Mouse (Mus musculus): ENCODE data around the gene Rnf144a.
A peak's percentile ranks its signal among the peaks of the same experiment; 100 is the strongest.
"Not testable (repeated sequence)": the region's sequence is repeated elsewhere in the genome, so short reads cannot be mapped to it uniquely, and the experiment has no call there.

Rnf144a gene

DNA sequence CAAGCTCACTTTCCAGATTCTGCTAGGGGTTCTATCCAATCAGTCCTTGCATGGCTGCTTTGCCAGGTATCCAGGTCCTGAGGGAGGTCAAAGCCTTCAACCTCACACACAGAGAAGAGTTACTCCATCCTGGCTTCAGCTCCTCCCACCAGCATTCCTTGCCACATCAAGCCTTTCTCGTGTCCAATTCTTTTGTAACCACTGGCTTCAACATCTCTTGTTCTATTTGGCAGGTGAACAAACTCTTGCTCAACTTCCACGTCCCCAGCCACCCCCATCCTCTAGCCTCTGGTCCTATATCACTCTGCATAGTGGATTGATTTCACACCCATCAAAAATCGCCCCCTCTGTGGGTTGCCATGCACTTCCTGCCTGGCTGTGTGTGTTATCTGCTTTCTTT, 98.8 kb downstream of the Rnf144a start:
- no peak for DNase-seq (ENCODE audit: low spot score in 2 of 2)

DNA sequence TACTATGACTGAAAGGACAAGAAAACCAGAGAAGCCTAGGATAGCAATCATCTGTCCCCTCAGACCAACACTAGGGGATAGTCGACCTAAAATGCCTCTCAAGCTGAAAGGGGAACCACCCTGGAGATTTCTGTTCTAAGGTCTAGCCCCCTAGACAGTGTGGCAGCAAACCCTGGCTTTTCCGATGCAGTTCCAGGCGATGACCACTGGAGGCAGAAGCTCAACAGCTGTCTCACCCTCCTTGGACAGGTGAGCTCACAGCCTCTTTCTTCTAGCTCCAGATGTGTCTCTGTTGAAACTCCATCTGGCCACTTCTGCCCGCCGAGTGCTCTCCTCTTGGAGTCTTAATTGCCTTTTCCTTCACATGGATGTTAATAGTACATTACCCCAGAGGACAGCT, 100.1 kb downstream of the Rnf144a start:
- DNase-seq (ENCODE audit: low spot score in 2 of 2): peak in 1 of 2 experiments; percentile 43

GRCm38 (mm10) chr12:26311548-26311947, 103.5 kb downstream of the Rnf144a start:
- peak; percentile 66 to 78 for DNase-seq (ENCODE audit: low spot score in 2 of 2)

DNA sequence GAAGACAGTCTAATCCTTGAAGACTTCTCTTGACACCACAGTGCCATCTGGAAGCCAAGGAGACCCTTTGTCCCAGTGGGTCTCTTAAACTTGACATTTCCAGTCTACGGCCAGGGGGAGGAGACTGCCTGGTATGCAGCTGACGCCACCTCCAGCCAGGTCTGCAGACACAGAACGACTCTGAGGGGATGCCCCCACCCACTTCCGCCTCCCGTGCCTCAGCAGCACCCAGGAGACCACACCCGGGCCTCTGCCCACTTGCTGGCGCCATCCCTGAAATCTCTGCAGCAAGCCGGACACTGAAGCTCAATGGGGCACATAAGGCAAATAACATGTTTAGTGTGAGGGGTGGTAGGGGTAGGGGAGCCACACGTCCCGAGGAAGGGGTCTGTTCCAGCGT, 104.8 kb downstream of the Rnf144a start:
- no peak for DNase-seq (ENCODE audit: low spot score in 2 of 2)

- DNase-seq (ENCODE audit: low spot score in 2 of 2): no peak
Observed at GRCm38 (mm10) chr12:26302886-26303285, 112.2 kb downstream of the Rnf144a start.

DNA sequence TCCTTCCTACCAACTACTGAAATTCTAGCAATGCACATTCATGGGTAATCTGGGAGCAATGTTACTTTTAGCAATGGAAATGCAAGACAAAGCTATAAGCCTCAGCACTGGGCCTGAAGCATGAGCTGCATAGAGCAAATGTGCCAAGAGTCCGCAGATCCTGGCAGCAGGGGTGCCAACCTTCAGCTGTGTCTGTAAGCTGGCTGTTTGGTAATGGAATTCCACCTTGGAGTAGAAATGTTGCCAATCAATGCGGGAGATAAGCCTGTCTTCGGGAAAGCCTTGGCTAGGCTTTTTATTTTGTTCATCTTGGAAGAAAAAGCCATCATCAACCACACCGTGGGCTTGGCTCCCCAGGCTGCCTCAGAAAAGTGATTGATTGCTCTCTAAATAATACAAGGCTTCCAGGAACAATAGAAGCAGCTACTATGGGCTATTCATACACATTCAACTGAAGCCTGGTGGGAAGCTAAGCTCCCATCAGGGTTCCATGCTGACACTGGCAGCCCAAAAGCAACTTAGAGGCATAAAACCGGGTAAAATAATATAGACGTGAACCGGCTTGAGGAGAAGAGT, 115.5 kb downstream of the Rnf144a start:
- DNase-seq (ENCODE audit: low spot score in 2 of 2): no peak

- DNase-seq (ENCODE audit: low spot score in 2 of 2): not testable (repeated sequence)
Observed at GRCm38 (mm10) chr12:26295995-26296394, 119.1 kb downstream of the Rnf144a start.

DNA sequence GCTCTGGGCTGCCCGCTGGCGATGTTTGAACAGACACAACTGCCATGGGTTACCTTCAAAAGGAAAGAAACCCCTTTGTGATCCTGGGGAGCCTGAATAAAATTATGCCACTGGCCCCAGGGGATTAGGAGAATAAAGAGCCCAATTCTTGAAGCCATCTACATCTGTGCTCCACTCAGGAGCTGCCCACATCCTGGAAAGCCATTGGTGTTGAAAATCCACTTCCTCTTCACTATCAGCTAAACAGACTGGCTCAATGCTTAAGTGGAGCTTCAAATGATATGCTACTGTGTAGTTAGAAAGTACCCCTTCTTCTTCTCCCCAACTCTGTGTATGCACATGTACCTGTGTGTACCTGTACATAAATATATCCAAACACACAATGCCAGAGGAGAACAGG, 125.9 kb downstream of the Rnf144a start:
- no peak for DNase-seq (ENCODE audit: low spot score in 2 of 2)

DNA sequence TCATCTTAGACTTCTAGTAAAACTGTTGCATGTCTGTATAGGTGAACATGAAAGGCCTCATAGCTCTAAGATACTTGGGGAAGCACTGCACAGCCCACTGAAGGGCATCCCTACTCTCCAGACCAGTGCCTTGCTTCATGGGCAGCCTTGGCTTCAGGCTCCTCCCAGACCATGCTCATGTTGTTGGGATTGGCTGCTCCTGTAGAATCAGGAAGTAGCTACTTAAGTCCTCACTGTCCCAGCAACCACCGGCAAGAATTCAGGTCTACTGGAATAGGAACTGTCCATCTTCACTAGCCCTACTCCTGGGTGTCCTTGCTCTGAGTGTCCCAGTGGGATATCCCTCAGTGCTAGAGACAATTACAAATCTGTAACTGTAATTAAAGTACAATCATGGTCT, 126.7 kb downstream of the Rnf144a start:
- DNase-seq (ENCODE audit: low spot score in 2 of 2): no peak

- no peak for DNase-seq (ENCODE audit: low spot score in 2 of 2)
Observed at GRCm38 (mm10) chr12:26285939-26286338, 129.1 kb downstream of the Rnf144a start.

GRCm38 (mm10) chr12:26285460-26285859, 129.6 kb downstream of the Rnf144a start:
- DNase-seq (ENCODE audit: low spot score in 2 of 2): no peak

DNA sequence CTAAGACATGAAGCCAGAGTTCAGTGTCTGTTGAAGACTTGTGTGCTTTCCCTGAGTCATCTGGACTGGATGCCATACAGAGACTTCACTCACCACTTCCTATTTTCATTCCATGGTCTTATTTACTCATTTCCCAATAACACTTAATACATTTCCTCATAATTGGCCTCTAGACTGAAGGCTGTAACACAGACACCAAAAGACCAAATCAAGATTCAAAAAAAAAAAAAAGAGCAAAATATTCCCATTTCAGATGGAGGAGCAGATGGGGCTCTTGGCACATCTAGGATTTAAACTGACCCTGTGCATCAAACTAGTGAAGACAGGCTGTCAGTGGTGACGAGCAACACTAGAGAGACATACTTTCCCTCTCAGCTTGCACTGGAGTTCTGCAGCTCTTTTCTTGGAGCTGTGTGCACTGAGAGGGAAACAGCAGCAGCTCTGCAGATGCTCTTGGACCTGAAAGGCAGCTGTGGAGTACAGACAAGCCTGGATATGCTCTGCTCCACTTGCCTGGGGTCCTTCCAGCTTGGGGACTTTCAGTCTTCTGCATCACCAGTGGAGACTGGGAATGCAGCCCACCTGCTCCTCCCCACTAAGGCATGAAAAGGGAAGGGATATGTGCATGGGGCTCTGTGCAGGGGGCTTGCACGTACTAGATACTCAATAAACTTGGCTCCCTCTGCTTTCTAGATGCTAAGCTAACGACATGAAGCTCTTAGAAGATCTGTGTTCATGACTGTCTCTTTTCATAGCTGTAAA, 134.2 kb downstream of the Rnf144a start:
- peak; percentile 32 to 37 for DNase-seq (ENCODE audit: low spot score in 2 of 2)

DNA sequence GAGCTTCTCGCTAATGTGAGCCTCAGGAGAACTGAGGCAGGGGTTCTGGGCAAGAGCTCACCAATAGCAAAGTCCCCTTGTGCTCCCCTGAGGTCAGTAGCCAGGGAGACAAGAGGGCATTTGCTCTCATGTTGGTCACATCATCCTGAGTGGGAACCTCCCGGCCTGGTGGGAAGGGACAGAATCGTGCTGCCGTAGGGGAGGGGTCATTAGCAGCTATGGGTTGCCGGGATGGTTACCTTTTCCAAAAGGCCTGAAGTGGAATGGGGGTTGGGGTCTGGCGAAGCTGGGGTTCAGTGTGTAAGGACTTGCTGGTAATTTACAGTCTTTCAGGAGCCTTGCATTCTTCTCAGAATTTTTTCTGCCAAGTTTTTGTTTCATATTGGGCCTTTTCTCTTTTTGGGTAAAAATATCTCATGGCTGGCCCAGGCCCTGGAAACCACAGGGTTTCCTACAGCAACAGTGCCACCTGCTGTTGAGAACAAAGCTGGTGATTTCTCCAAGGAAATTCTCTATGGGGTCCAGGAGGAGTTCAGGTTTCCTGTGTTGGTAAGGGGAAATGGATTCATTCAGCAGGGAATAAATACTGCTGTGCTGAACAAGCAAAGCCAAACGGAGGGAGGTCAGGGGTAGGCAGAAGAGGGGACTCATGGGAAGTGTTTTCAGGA, 137.9 kb downstream of the Rnf144a start:
- peak; percentile 86 to 89 for DNase-seq (ENCODE audit: low spot score in 2 of 2)

DNA sequence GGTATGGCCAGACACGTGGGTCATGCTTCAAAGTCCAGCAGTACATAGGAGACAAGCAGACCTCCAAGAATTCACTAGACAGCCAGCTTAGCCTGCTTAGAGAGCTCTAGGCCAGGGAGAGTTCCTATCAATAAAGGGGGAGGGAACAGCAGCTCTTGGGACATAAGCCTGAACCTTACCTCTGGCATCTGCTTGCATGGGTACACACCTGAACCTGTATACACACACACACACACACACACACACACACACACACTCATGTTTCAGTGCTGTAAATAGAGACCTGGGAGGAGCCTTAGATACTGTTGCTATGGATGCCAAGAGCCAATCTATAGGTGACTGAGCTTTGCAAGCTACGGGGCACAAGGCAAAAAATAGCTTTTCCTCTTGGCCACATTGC, 138.5 kb downstream of the Rnf144a start:
- DNase-seq (ENCODE audit: low spot score in 2 of 2): no peak

Measured in right cerebral cortex, postnatal 10 days (tissue).